Mouse (Mus musculus) C2C12 (cell line): Measurements from ENCODE around the gene Rasgef1a.

Source experiments
- CTCF ChIP-seq: IDR thresholded peaks from one replicate; pipeline ENCODE4 v1.5.1; 2011; ENCODE audit not compliant: control insufficient read depth, insufficient read depth, insufficient read length
- MAX ChIP-seq: IDR thresholded peaks from one replicate; pipeline ENCODE4 v1.6.1; 2011; ENCODE audit warnings: mild to moderate bottlenecking, control low read depth
- USF1 ChIP-seq: IDR thresholded peaks from one replicate; pipeline ENCODE4 v1.6.1; 2011; ENCODE audit warnings: low read depth, mild to moderate bottlenecking, control low read depth, moderate library complexity

- TF ChIP-seq CTCF (no peak), MAX (no peak), USF1 (no peak)
These were observed 125.9 kb downstream of the Rasgef1a start for GRCm38 (mm10) chr6:118137148-118137547.
